Mouse (Mus musculus) lung, embryonic 14.5 days (tissue): ENCODE results near the gene Bbs1. TPM values are rescaled to one million over a fixed set of nuclear protein-coding genes. Genes with fewer than 3 reads are reported as not detected.

Experiments
- ATAC-seq: fragments of 200-750 bp; cut with Nextera tagmentation; 2 replicates; pipeline ENCODE4 v1.8.0; 2017; ENCODE audit warnings: mild to moderate bottlenecking, moderate TSS enrichment, moderate library complexity; ENCODE audit not compliant: insufficient read depth
- DNase-seq: peaks from one replicate; pipeline ENCODE4 v3.0.0-alpha.2; 2015
- H3K27ac ChIP-seq: fragments of 300-500 bp; sonication (generic); 2 replicates; pipeline ENCODE4 v1.5.1; 2014; ENCODE audit warnings: low read depth, mild to moderate bottlenecking, moderate library complexity
- H3K27me3 ChIP-seq: fragments of 300-500 bp; sonication (generic); 2 replicates; pipeline ENCODE4 v1.6.1; 2014; ENCODE audit warnings: low read length, control low read depth; ENCODE audit not compliant: insufficient read depth
- H3K36me3 ChIP-seq: fragments of 300-500 bp; sonication (generic); 2 replicates; pipeline ENCODE4 v1.6.1; 2014; ENCODE audit warnings: control low read depth; ENCODE audit not compliant: insufficient read depth
- H3K4me1 ChIP-seq: fragments of 300-500 bp; sonication (generic); 2 replicates; pipeline ENCODE4 v1.6.1; 2014; ENCODE audit warnings: antibody characterized with exemption, control low read depth; ENCODE audit not compliant: insufficient read depth
- H3K4me2 ChIP-seq: fragments of 300-500 bp; sonication (generic); 2 replicates; pipeline ENCODE4 v1.6.1; 2014; ENCODE audit warnings: mild to moderate bottlenecking
- H3K4me3 ChIP-seq: fragments of 300-500 bp; sonication (generic); 2 replicates; pipeline ENCODE4 v1.5.1; 2014; ENCODE audit warnings: low read depth, low read length
- H3K9ac ChIP-seq: fragments of 300-500 bp; sonication (generic); 2 replicates; pipeline ENCODE4 v1.6.1; 2014
- H3K9me3 ChIP-seq: fragments of 300-500 bp; sonication (generic); 2 replicates; pipeline ENCODE4 v1.6.1; 2016; ENCODE audit warnings: low read depth, low read length, control low read depth
- CTCF ChIP-seq: IDR thresholded peaks from 2 replicates; pipeline ENCODE4 v1.5.1; 2016; ENCODE audit warnings: antibody characterized with exemption, low read depth
- WGBS: fragments of 180-500 bp; shearing (Covaris S2); extraction: QIAGEN DNeasy Blood & Tissue Kit; methylation state at CpG from one replicate; pipeline ENCODE4 v1.1.7; 2014; 5-methylcytosine and 5-hydroxymethylcytosine counted together
- polyA plus RNA-seq: library from polyadenylated mRNA; unstranded; fragments of >200 nt; fragmentation: Nextera tagmentation; extraction: Ambion mirVana; gene quantifications from 2 replicates; pipeline ENCODE4 v1.2.1, GENCODE M21; 2014

The Bbs1 gene
- polyA plus RNA-seq, 1 experiment from 2014 or later = 8.0 TPM

- H3K4me1 ChIP-seq = no peaks in the 10 kb centered on the region
- no peaks in the 10 kb centered on the region for H3K36me3 ChIP-seq
- WGBS = 3% methylated on average over 17 of the region's 17 CpGs
- H3K9me3 ChIP-seq = no peaks in the 10 kb centered on the region
- TF ChIP-seq CTCF = no peak
- ATAC-seq (no peak), DNase-seq (peak; percentile 71)
- H3K4me3 ChIP-seq = no peak overlapping the region
- H3K27ac ChIP-seq = no peak overlapping the region
- 0 out of 2 replicates have a peak, but pooled peaks cover 3% of the 10 kb centered on the region for H3K27me3 ChIP-seq
- H3K4me2 ChIP-seq = peak overlapping the region; percentile 40; the same call in 1 of the 2 replicates
- H3K9ac ChIP-seq = no peak overlapping the region; the same call in 1 of the 2 replicates
Measured at GRCm38 (mm10) chr19:4865147-4865546, 41.3 kb downstream of the Bbs1 start.

GRCm38 (mm10) chr19:4863048-4863447, 43.4 kb downstream of the Bbs1 start:
- H3K4me2 ChIP-seq = no peak overlapping the region
- DNase-seq = no peak
- no peaks in the 10 kb centered on the region for H3K36me3 ChIP-seq
- H3K9ac ChIP-seq = no peak overlapping the region
- no peaks in the 10 kb centered on the region for H3K4me1 ChIP-seq
- no peak overlapping the region for H3K27ac ChIP-seq
- TF ChIP-seq CTCF = no peak
- ATAC-seq = no peak
- WGBS = 51% methylated on average over 6 of the region's 6 CpGs
- 0 out of 2 replicates have a peak, but pooled peaks cover 3% of the 10 kb centered on the region for H3K27me3 ChIP-seq
- H3K9me3 ChIP-seq = no peaks in the 10 kb centered on the region
- no peak overlapping the region for H3K4me3 ChIP-seq

- Histone ChIP-seq H3K9ac (no peak overlapping the region), H3K9me3 (no peaks in the 10 kb centered on the region), H3K36me3 (no peaks in the 10 kb centered on the region), H3K4me3 (no peak overlapping the region), H3K27me3 (peaks cover 7% of the 10 kb centered on the region; the same call in 1 of the 2 replicates), H3K4me1 (no peaks in the 10 kb centered on the region; the same call in 1 of the 2 replicates), H3K4me2 (no peak overlapping the region), H3K27ac (no peak overlapping the region)
- no peak; the same call in 1 of the 2 replicates for ATAC-seq
- no peak for TF ChIP-seq CTCF
- DNase-seq = no peak
- 44% methylated on average over 6 of the region's 6 CpGs for WGBS
Measured at GRCm38 (mm10) chr19:4859081-4859480, 47.3 kb downstream of the Bbs1 start.

- DNase-seq (no peak), ATAC-seq (no peak)
- Histone ChIP-seq H3K4me2 (peak overlapping the region; percentile 96; the same call in 1 of the 2 replicates), H3K9ac (no peak overlapping the region), H3K4me1 (no peaks in the 10 kb centered on the region; the same call in 1 of the 2 replicates), H3K27me3 (peaks cover 7% of the 10 kb centered on the region; the same call in 1 of the 2 replicates), H3K27ac (no peak overlapping the region), H3K9me3 (no peaks in the 10 kb centered on the region), H3K36me3 (no peaks in the 10 kb centered on the region), H3K4me3 (peak overlapping the region; percentile 51; the same call in 1 of the 2 replicates)
- no peak for TF ChIP-seq CTCF
- WGBS = 75% methylated on average over 4 of the region's 4 CpGs
Measured at GRCm38 (mm10) chr19:4855951-4856350, 50.5 kb downstream of the Bbs1 start.

- 2% methylated on average over 14 of the region's 14 CpGs for WGBS
- H3K9me3 ChIP-seq = no peaks in the 10 kb centered on the region
- ATAC-seq (no peak; the same call in 1 of the 2 replicates), DNase-seq (no peak)
- TF ChIP-seq CTCF = no peak
- H3K27me3 ChIP-seq = peaks cover 7% of the 10 kb centered on the region; the same call in 1 of the 2 replicates
- peak overlapping the region; percentile 62 for H3K9ac ChIP-seq
- peak overlapping the region; percentile 96 for H3K4me2 ChIP-seq
- H3K4me1 ChIP-seq = no peaks in the 10 kb centered on the region; the same call in 1 of the 2 replicates
- H3K36me3 ChIP-seq = no peaks in the 10 kb centered on the region
- H3K27ac ChIP-seq = no peak overlapping the region
- peak overlapping the region; percentile 51 for H3K4me3 ChIP-seq
Measured at GRCm38 (mm10) chr19:4855470-4855820, 51.0 kb downstream of the Bbs1 start.

- H3K4me1 ChIP-seq = no peaks in the 10 kb centered on the region; the same call in 1 of the 2 replicates
- ATAC-seq (peak; percentile 78), DNase-seq (peak; percentile 84)
- peak within 1 kb of the TSS; percentile 96 for H3K4me2 ChIP-seq
- WGBS = 2% methylated on average over 45 of the region's 45 CpGs
- no peak within 1 kb of the TSS for H3K27ac ChIP-seq
- peak within 1 kb of the TSS; percentile 62 for H3K9ac ChIP-seq
- H3K27me3 ChIP-seq = peaks cover 7% of the 10 kb centered on the region; the same call in 1 of the 2 replicates
- no peak for TF ChIP-seq CTCF
- no peaks in the 10 kb centered on the region for H3K36me3 ChIP-seq
- H3K9me3 ChIP-seq = no peaks in the 10 kb centered on the region
- peak within 1 kb of the TSS; percentile 51 for H3K4me3 ChIP-seq
Measured at GRCm38 (mm10) chr19:4854552-4855469, 51.6 kb downstream of the Bbs1 start, which contains the start of gene Ctsf. Gene Ctsf (plus strand): TSS chr19:4855130.

GRCm38 (mm10) chr19:4850281-4850680, 56.1 kb downstream of the Bbs1 start:
- no peak for TF ChIP-seq CTCF
- no peak overlapping the region for H3K4me2 ChIP-seq
- DNase-seq = no peak
- no peak overlapping the region for H3K4me3 ChIP-seq
- H3K27me3 ChIP-seq = peaks cover 2% of the 10 kb centered on the region; the same call in 1 of the 2 replicates
- 37% methylated on average over 5 of the region's 5 CpGs for WGBS
- H3K9me3 ChIP-seq = no peaks in the 10 kb centered on the region
- H3K9ac ChIP-seq = no peak overlapping the region
- H3K36me3 ChIP-seq = no peaks in the 10 kb centered on the region
- H3K4me1 ChIP-seq = no peaks in the 10 kb centered on the region; the same call in 1 of the 2 replicates
- H3K27ac ChIP-seq = no peak overlapping the region
- ATAC-seq = no peak
